Mouse (Mus musculus) CH12.LX (cell line): ENCODE data around the gene Col17a1. TPM values are rescaled to one million over a fixed set of nuclear protein-coding genes. Genes with fewer than 3 reads are reported as not detected.
A peak's percentile ranks its signal among the peaks of the same experiment; 100 is the strongest.

Experiments used
- DNase-seq: peaks from one replicate; pipeline ENCODE4 v3.0.0-alpha.2; 2013; ENCODE audit errors: extremely low read depth
- H3K27ac ChIP-seq: 2 replicates; pipeline ENCODE4 v1.5.1; 2012; ENCODE audit warnings: low read depth, mild to moderate bottlenecking, control low read depth, moderate library complexity; ENCODE audit not compliant: insufficient read depth
- H3K27me3 ChIP-seq: replicated peaks from 2 replicates; pipeline ENCODE3; 2012; ENCODE audit warnings: inconsistent platforms
- H3K36me3 ChIP-seq, 2 experiments: replicated peaks in 1 of 2; 2 replicates each; pipeline versions ENCODE3 to v1.6.1; 2012; ENCODE audit warnings: inconsistent platforms in 1 of 2, low read length in 1 of 2, mild to moderate bottlenecking in 1 of 2, mixed read lengths in 1 of 2, moderate library complexity in 1 of 2; ENCODE audit not compliant: control insufficient read depth in 1 of 2, insufficient read depth in 1 of 2
- H3K4me1 ChIP-seq, 2 experiments: 2 replicates each; pipeline ENCODE4 v1.6.1; 2012; ENCODE audit warnings: inconsistent platforms in 1 of 2, moderate library complexity in 1 of 2; ENCODE audit not compliant: insufficient read depth in 2 of 2, control insufficient read depth in 1 of 2
- H3K4me2 ChIP-seq: 2 replicates; pipeline ENCODE4 v1.6.1; 2012; ENCODE audit warnings: low read depth, mild to moderate bottlenecking, control low read depth; ENCODE audit not compliant: poor library complexity, insufficient read depth, severe bottlenecking
- H3K4me3 ChIP-seq, 3 experiments: fragments of 150-350 bp in 1 of 3; sonication (generic) in 1 of 3; replicated peaks in 1 of 3; 2 replicates each; pipeline versions ENCODE3 to v1.5.1; 2011 to 2012; ENCODE audit warnings: low read depth in 2 of 3, low read length in 2 of 3, mild to moderate bottlenecking in 2 of 3, moderate library complexity in 2 of 3, control low read depth in 1 of 3, improper control_type of control experiment in 1 of 3, inconsistent platforms in 1 of 3, mixed read lengths in 1 of 3; ENCODE audit not compliant: poor library complexity in 1 of 3
- H3K79me2 ChIP-seq: replicated peaks from 2 replicates; pipeline ENCODE4 v1.6.1; 2012; ENCODE audit warnings: mild to moderate bottlenecking, moderate library complexity; ENCODE audit not compliant: control insufficient read depth, poor library complexity, insufficient read depth, severe bottlenecking; ENCODE audit errors: extremely low read depth
- H3K9ac ChIP-seq: 2 replicates; pipeline ENCODE4 v1.6.1; 2012; ENCODE audit warnings: low read depth, mild to moderate bottlenecking, control low read depth, moderate library complexity; ENCODE audit not compliant: insufficient read depth
- H3K9me3 ChIP-seq: replicated peaks from 2 replicates; pipeline ENCODE3; 2012; ENCODE audit warnings: low read length, inconsistent platforms, mixed read lengths
- BHLHE40 ChIP-seq: IDR thresholded peaks from 2 replicates; pipeline ENCODE4 v1.6.1; 2011; ENCODE audit warnings: mild to moderate bottlenecking, low read depth, low read length, improper control_type of control experiment
- CHD2 ChIP-seq: IDR thresholded peaks from 2 replicates; pipeline ENCODE4 v1.6.1; 2011; ENCODE audit warnings: low read length, improper control_type of control experiment
- ELF1 ChIP-seq: IDR thresholded peaks from 2 replicates; pipeline ENCODE4 v1.6.1; 2014; ENCODE audit warnings: low read depth, mild to moderate bottlenecking, inconsistent platforms, low read length, improper control_type of control experiment
- EP300 ChIP-seq: IDR thresholded peaks from 2 replicates; pipeline ENCODE4 v1.6.1; 2011; ENCODE audit warnings: low read length, improper control_type of control experiment
- ETS1 ChIP-seq: conservative IDR thresholded peaks from 2 replicates; pipeline ENCODE4 v1.6.1; 2012; ENCODE audit warnings: low read depth, mild to moderate bottlenecking, inconsistent platforms, low read length, improper control_type of control experiment, moderate library complexity
- GABPA ChIP-seq: IDR thresholded peaks from 2 replicates; pipeline ENCODE4 v1.6.1; 2012; ENCODE audit warnings: low read depth, low read length, improper control_type of control experiment, inconsistent platforms; ENCODE audit not compliant: insufficient replicate concordance
- IRF4 ChIP-seq: IDR thresholded peaks from 2 replicates; pipeline ENCODE4 v1.6.1; 2014; ENCODE audit warnings: low read depth, mild to moderate bottlenecking, inconsistent platforms, low read length, improper control_type of control experiment
- JUN ChIP-seq: IDR thresholded peaks from 2 replicates; pipeline ENCODE4 v1.6.1; 2011; ENCODE audit warnings: low read depth, mild to moderate bottlenecking, low read length, improper control_type of control experiment, moderate library complexity; ENCODE audit not compliant: insufficient read depth
- KAT2A ChIP-seq: IDR thresholded peaks from 2 replicates; pipeline ENCODE4 v1.6.1; 2012; ENCODE audit warnings: low read length, improper control_type of control experiment, inconsistent platforms; ENCODE audit not compliant: insufficient replicate concordance
- MAX ChIP-seq: IDR thresholded peaks from 2 replicates; pipeline ENCODE4 v1.6.1; 2011; ENCODE audit warnings: low read length, improper control_type of control experiment
- MEF2A ChIP-seq: IDR thresholded peaks from 2 replicates; pipeline ENCODE4 v1.6.1; 2014; ENCODE audit warnings: low read depth, mild to moderate bottlenecking, inconsistent platforms, low read length, improper control_type of control experiment, borderline replicate concordance
- MXI1 ChIP-seq: IDR thresholded peaks from 2 replicates; pipeline ENCODE4 v1.6.1; 2011; ENCODE audit warnings: mild to moderate bottlenecking, low read depth, low read length, improper control_type of control experiment
- MYC ChIP-seq: IDR thresholded peaks from 2 replicates; pipeline ENCODE4 v1.6.1; 2011; ENCODE audit warnings: low read depth, mild to moderate bottlenecking, improper control_type of control experiment, low read length
- NELFE ChIP-seq: IDR thresholded peaks from 2 replicates; pipeline ENCODE4 v1.6.1; 2011; ENCODE audit warnings: low read depth, low read length, improper control_type of control experiment
- RAD21 ChIP-seq: IDR thresholded peaks from 2 replicates; pipeline ENCODE4 v1.6.1; 2011; ENCODE audit warnings: low read depth, mild to moderate bottlenecking, low read length, improper control_type of control experiment, moderate library complexity
- TBP ChIP-seq: conservative IDR thresholded peaks from 2 replicates; pipeline ENCODE4 v1.6.1; 2011; ENCODE audit warnings: low read depth, low read length, improper control_type of control experiment
- UBTF ChIP-seq: IDR thresholded peaks from 2 replicates; pipeline ENCODE4 v1.6.1; 2012; ENCODE audit warnings: low read depth, mild to moderate bottlenecking, inconsistent platforms, low read length, improper control_type of control experiment, moderate library complexity
- USF1 ChIP-seq: IDR thresholded peaks from 2 replicates; pipeline ENCODE4 v1.6.1; 2014; ENCODE audit warnings: low read depth, mild to moderate bottlenecking, inconsistent platforms, low read length, improper control_type of control experiment
- ZMIZ1 ChIP-seq: IDR thresholded peaks from 2 replicates; pipeline ENCODE4 v1.6.1; 2012; ENCODE audit warnings: low read depth, mild to moderate bottlenecking, inconsistent platforms, low read length, improper control_type of control experiment
- ZNF384 ChIP-seq: IDR thresholded peaks from 2 replicates; pipeline ENCODE4 v1.6.1; 2012; ENCODE audit warnings: low read depth, low read length, improper control_type of control experiment, inconsistent platforms
- dilution Hi-C: fragments of 300-500 bp; cut with MboI; formaldehyde crosslinking; loops from 2 replicates; pipeline ENCODE4 v1.14.3; 2020; ENCODE audit warnings: low sequenced_read_pairs; ENCODE audit not compliant: extremely low pct_unique_long_range_greater_than_20kb, extremely low pct_ligation_motif_present
- in situ Hi-C: fragments of 300-500 bp; cut with MboI; formaldehyde crosslinking; loops from 3 replicates; pipeline ENCODE4 v1.14.3; 2019; ENCODE audit warnings: low sequenced_read_pairs, low pct_ligation_motif_present, low pct_unique_long_range_greater_than_20kb, mixed read lengths
- polyA plus RNA-seq: library from polyadenylated mRNA; unstranded; fragments of >175 nt; gene quantifications from 2 replicates; pipeline ENCODE4 v1.2.1, GENCODE M21; 2012; ENCODE audit warnings: low read depth; ENCODE audit not compliant: insufficient read length
- total RNA-seq, 2 experiments: library from RNA; depleted of rRNA; stranded (reverse); fragments of 300-350 nt in 1 of 2; fragments of >200 nt in 1 of 2; gene quantifications; 2 replicates each; pipeline ENCODE4 v1.2.3; 2012 to 2014

Gene Col17a1
- total and polyA plus RNA-seq, 3 experiments: 0.34 to 0.59 (median 0.42) TPM

- TF ChIP-seq GABPA (no peak), CHD2 (no peak), ZMIZ1 (0 out of 2 replicates have a peak, but pooled peaks have one; percentile 21), JUN (no peak), MEF2A (no peak), USF1 (no peak), KAT2A (no peak), ELF1 (peak; percentile 71; the same call in 1 of the 2 replicates), MAX (peak; percentile 49; the same call in 1 of the 2 replicates), BHLHE40 (peak; percentile 72), IRF4 (peak; percentile 71), ZNF384 (no peak), RAD21 (no peak; the same call in 1 of the 2 replicates)
- TF ChIP-seq, all 38 proteins: peak for 11
Observed at GRCm38 (mm10) chr19:47650366-47651159, 41.3 kb downstream of the Col17a1 start (continued).

GRCm38 (mm10) chr19:47649071-47649470, 42.8 kb downstream of the Col17a1 start:
- in situ Hi-C loops: no loop called here
- no peaks in the 10 kb centered on the region for H3K9me3 ChIP-seq
- no peak for TF ChIP-seq USF1
- TF ChIP-seq IRF4: no peak
- no peak for TF ChIP-seq ETS1
- TF ChIP-seq NELFE: no peak
- no peak for TF ChIP-seq MYC
- no peak for TF ChIP-seq ZMIZ1
- no peak for TF ChIP-seq MXI1
- no peak for TF ChIP-seq TBP
- TF ChIP-seq EP300: no peak
- no peak for TF ChIP-seq UBTF
- TF ChIP-seq KAT2A: no peak
- TF ChIP-seq JUN: no peak
- TF ChIP-seq, all 38 proteins: peak for 0
- dilution Hi-C loops: no loop called here
- no peak for DNase-seq
- Histone ChIP-seq H3K4me3 (no peak overlapping the region), H3K4me1 (peaks cover 29 to 35% of the 10 kb centered on the region in 2 experiments), H3K4me2 (no peak overlapping the region), H3K27ac (no peak overlapping the region), H3K9ac (no peak overlapping the region), H3K27me3 (no peaks in the 10 kb centered on the region), H3K36me3 (peaks cover 6 to 44% of the 10 kb centered on the region in 2 experiments), H3K79me2 (no peaks in the 10 kb centered on the region)
